Mouse (Mus musculus): ENCODE data around the gene Gtf2a2.

DNA sequence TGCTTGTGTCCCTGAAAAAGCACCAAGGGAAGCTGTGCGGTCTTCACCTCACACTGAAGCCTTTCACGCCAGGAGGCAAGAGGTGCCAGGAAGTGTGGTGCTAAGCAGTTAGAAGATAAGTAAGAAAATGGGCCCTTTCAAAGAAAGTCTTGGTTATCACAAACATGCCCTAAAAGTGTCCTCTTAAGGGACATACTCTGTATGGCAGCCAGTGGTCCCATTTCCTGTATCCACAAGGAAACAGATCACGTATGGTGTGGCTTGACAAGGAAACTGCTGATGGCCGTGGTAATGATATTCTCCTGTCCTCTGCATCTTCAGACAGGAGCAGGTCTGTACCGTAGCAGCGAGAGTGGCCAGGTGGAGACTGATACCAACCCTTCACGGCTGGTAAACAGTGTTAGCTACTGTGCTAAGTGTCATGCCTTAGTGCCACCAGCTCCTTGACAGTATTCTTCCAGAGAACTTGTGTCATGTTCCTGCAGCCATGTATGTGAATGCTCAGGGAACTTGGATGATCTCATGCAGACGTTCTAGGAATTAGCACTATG lies 2.5 kb upstream of the Gtf2a2 start:
- TF ChIP-seq CTCF (IDR thresholded peaks at IDR 0.05; ENCODE audit: low read depth, low read length), result no peak
- TF ChIP-seq POLR2A (IDR thresholded peaks at IDR 0.05; ENCODE audit: insufficient read depth, low read length), result no peak

All from ES-Bruce4 (cell line).